Mouse (Mus musculus) liver, postnatal 0 days (tissue): ENCODE measurements around the gene Fam234a.

Experiments
- CTCF ChIP-seq: sonication (generic); IDR thresholded peaks from 2 replicates; pipeline ENCODE4 v1.5.1; 2016; ENCODE audit warnings: antibody characterized with exemption, low read depth
- EP300 ChIP-seq: IDR thresholded peaks from 2 replicates; pipeline ENCODE4 v1.6.1; 2016; ENCODE audit warnings: antibody characterized with exemption, low read depth, mild to moderate bottlenecking

DNA sequence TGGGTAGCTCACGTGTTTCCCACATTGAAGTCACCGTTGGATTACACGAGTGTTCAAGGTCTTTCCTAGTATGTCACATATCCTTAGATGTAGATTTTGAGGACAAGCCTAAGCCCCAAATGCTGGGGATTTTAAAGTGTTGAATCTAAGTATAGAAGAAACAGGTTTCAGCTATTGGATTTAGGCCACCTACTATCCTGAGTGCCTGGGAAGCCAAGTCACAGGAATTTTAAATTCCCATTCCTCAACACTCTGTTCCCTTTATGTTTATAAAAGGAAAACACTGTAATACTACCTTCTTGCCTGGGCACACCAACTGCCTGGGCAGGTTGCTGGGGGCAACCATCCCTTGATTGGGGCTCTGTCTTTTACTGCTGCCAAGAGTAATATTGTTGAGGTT is 62.9 kb downstream of the Fam234a start:
- TF ChIP-seq CTCF (no peak), EP300 (no peak)
